Mouse (Mus musculus) thymus, adult 2 months (tissue): ENCODE measurements around the gene AI464131. TPM values are rescaled to one million over a fixed set of nuclear protein-coding genes. Genes with fewer than 3 reads are reported as not detected.

ENCODE experiments used
- DNase-seq: peaks from one replicate; pipeline ENCODE4 v3.0.0; 2021
- H3K27ac ChIP-seq: fragments of 200-500 bp; 2 replicates; pipeline ENCODE4 v1.5.1; 2012; ENCODE audit warnings: low read length, control low read depth; ENCODE audit not compliant: control insufficient read depth, insufficient read depth
- H3K27me3 ChIP-seq: fragments of 200-500 bp; 2 replicates; pipeline ENCODE4 v1.6.1; 2012; ENCODE audit warnings: mild to moderate bottlenecking, low read length, moderate library complexity, mixed read lengths; ENCODE audit not compliant: control insufficient read depth, insufficient read depth
- H3K36me3 ChIP-seq: fragments of 200-500 bp; 2 replicates; pipeline ENCODE4 v1.6.1; 2012; ENCODE audit warnings: mild to moderate bottlenecking, low read length, moderate library complexity; ENCODE audit not compliant: control insufficient read depth, insufficient read depth
- H3K4me1 ChIP-seq: fragments of 200-500 bp; replicated peaks from 2 replicates; pipeline ENCODE4 v1.6.1; 2012; ENCODE audit warnings: low read length; ENCODE audit not compliant: control insufficient read depth, insufficient read depth
- H3K4me3 ChIP-seq: fragments of 200-500 bp; 2 replicates; pipeline ENCODE4 v1.5.1; 2012; ENCODE audit warnings: mild to moderate bottlenecking, low read length, control low read depth, moderate library complexity; ENCODE audit not compliant: control insufficient read depth, insufficient read depth
- CTCF ChIP-seq: fragments of 200-500 bp; IDR thresholded peaks from 2 replicates; pipeline ENCODE4 v1.5.1; 2012; ENCODE audit warnings: mild to moderate bottlenecking, control low read depth, low read length, moderate library complexity, borderline replicate concordance; ENCODE audit not compliant: control insufficient read depth, poor library complexity, insufficient read depth; ENCODE audit errors: extremely low read depth
- POLR2A ChIP-seq: fragments of 200-500 bp; IDR thresholded peaks from 2 replicates; pipeline ENCODE4 v1.6.1; 2012; ENCODE audit warnings: mild to moderate bottlenecking, low read length, control low read depth, moderate library complexity; ENCODE audit not compliant: control insufficient read depth, poor library complexity, insufficient read depth; ENCODE audit errors: extremely low read depth
- WGBS: fragments of 180-500 bp; shearing (Covaris S2); methylation state at CpG from one replicate; pipeline ENCODE4 v1.1.7; 2018; 5-methylcytosine and 5-hydroxymethylcytosine counted together
- polyA plus RNA-seq: library from polyadenylated mRNA; depleted of rRNA; stranded (reverse); fragments of >200 nt; gene quantifications from 2 replicates; pipeline ENCODE4 v1.2.3, GENCODE M21; 2012

AI464131 gene
- polyA plus RNA-seq, 1 experiment: 2.6 TPM

- no peaks in the 10 kb centered on the region for H3K36me3 ChIP-seq
- no peak for TF ChIP-seq POLR2A
- TF ChIP-seq CTCF: no peak
- H3K27ac ChIP-seq: no peak overlapping the region
- DNase-seq: no peak
- 90% methylated on average over 4 of the region's 4 CpGs for WGBS
- no peak overlapping the region for H3K4me3 ChIP-seq
- H3K27me3 ChIP-seq: peaks cover 14% of the 10 kb centered on the region; the same call in 1 of the 2 replicates
- peaks cover 10% of the 10 kb centered on the region for H3K4me1 ChIP-seq
Measured at GRCm38 (mm10) chr4:41500787-41501186, 2.1 kb downstream of the AI464131 start.

- 71% methylated on average over 8 of the region's 8 CpGs for WGBS
- Histone ChIP-seq H3K36me3 (no peaks in the 10 kb centered on the region), H3K4me3 (no peak overlapping the region), H3K4me1 (peaks cover 10% of the 10 kb centered on the region), H3K27me3 (peaks cover 14% of the 10 kb centered on the region; the same call in 1 of the 2 replicates), H3K27ac (no peak overlapping the region)
- DNase-seq: no peak
- TF ChIP-seq CTCF: no peak
- no peak for TF ChIP-seq POLR2A
Measured at GRCm38 (mm10) chr4:41499619-41500018, 3.3 kb downstream of the AI464131 start.

- Histone ChIP-seq H3K4me1 (peaks cover 10% of the 10 kb centered on the region), H3K4me3 (no peak overlapping the region), H3K27ac (no peak overlapping the region), H3K27me3 (peaks cover 14% of the 10 kb centered on the region; the same call in 1 of the 2 replicates), H3K36me3 (no peaks in the 10 kb centered on the region)
- 9% methylated on average over 43 of the region's 43 CpGs for WGBS
- no peak for DNase-seq
- TF ChIP-seq CTCF (no peak), POLR2A (no peak)
Measured at GRCm38 (mm10) chr4:41498921-41499391, 3.9 kb downstream of the AI464131 start.

GRCm38 (mm10) chr4:41497995-41498845 is 4.7 kb downstream of the AI464131 start:
- peaks cover 14% of the 10 kb centered on the region; the same call in 1 of the 2 replicates for H3K27me3 ChIP-seq

GRCm38 (mm10) chr4:41497579-41497978 is 5.3 kb downstream of the AI464131 start:
- no peak overlapping the region for H3K27ac ChIP-seq
- peaks cover 14% of the 10 kb centered on the region; the same call in 1 of the 2 replicates for H3K27me3 ChIP-seq
- no peaks in the 10 kb centered on the region for H3K36me3 ChIP-seq
- peak; percentile 53 for DNase-seq
- H3K4me1 ChIP-seq: peaks cover 7% of the 10 kb centered on the region
- WGBS: 11% methylated on average over 34 of the region's 34 CpGs
- H3K4me3 ChIP-seq: no peak overlapping the region
- no peak for TF ChIP-seq POLR2A
- TF ChIP-seq CTCF: peak; percentile 18; the same call in 1 of the 2 replicates

More at GRCm38 (mm10) chr4:41497995-41498845, 4.7 kb downstream of the AI464131 start:
- Histone ChIP-seq H3K36me3 (no peaks in the 10 kb centered on the region), H3K27ac (no peak overlapping the region), H3K4me1 (peaks cover 10% of the 10 kb centered on the region), H3K4me3 (no peak overlapping the region)
- WGBS: 10% methylated on average over 72 of the region's 72 CpGs
- DNase-seq: no peak
- no peak for TF ChIP-seq CTCF
- no peak for TF ChIP-seq POLR2A

- H3K4me3 ChIP-seq: no peak overlapping the region
- no peak overlapping the region for H3K27ac ChIP-seq
- no peak for DNase-seq
- H3K4me1 ChIP-seq: 0 out of 2 replicates have a peak, but pooled peaks cover 3% of the 10 kb centered on the region
- TF ChIP-seq CTCF (no peak), POLR2A (no peak)
- WGBS: 44% methylated on average over 5 of the region's 5 CpGs
- peaks cover 11% of the 10 kb centered on the region; the same call in 1 of the 2 replicates for H3K27me3 ChIP-seq
- H3K36me3 ChIP-seq: no peaks in the 10 kb centered on the region
Measured at GRCm38 (mm10) chr4:41497046-41497445, 5.8 kb downstream of the AI464131 start.
